Mouse (Mus musculus) erythroblast, embryonic 14.5 days (primary cell): Measurements from ENCODE around the gene Kif3c.

ENCODE experiments used
- GATA1 ChIP-seq: IDR thresholded peaks from 2 replicates; pipeline ENCODE4 v1.6.1; 2012; ENCODE audit warnings: low read length, inconsistent platforms, mixed read lengths
- TAL1 ChIP-seq: IDR thresholded peaks from 3 replicates; pipeline ENCODE4 v1.6.1; 2012; ENCODE audit warnings: low read length, inconsistent platforms, mixed read lengths

GRCm38 (mm10) chr12:3429681-3430442 lies 64.9 kb downstream of the Kif3c start:
- TF ChIP-seq GATA1 (no peak), TAL1 (no peak)
